21 mouse cellular contexts compared by ENCODE assay signal in the genomic region with DNA sequence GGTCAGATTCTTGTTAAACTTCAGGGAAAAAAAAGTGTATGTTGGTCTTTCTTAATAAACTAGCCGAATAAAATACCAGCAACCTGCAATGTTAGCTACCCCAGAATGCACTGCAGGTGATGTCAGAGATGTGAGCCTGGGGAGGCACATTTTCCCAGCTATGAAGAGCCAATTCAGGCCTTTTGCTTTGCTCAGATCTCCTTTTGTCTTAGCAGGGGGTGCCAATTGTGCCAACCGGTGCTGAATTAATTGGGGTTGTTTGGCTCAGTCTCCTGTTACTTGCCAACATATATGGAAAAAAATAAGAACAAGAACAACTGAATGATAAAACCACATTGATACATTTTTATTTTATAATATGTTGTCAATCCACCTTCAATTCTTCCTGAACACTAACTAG.
DNase-seq lines count a peak whose midpoint lies in the region; ATAC-seq and TF ChIP-seq lines count a peak whose summit lies in the region.
"Had no signal": no experiment of that assay in that cellular context is flagged by ENCODE, and none has a peak within 500 bp of the region (broad histone marks: within the 10 kb centered on the region; RNA-seq: fewer than 3 reads in every experiment).

No protein-coding gene starts in this region.

- H3K4me3 ChIP-seq in forebrain, embryonic 13.5 days, result no peak overlapping the region
- no peak overlapping the region for H3K4me3 ChIP-seq in forebrain, embryonic 12.5 days (replicated peaks)
- no peak overlapping the region for H3K4me3 ChIP-seq in midbrain, postnatal 0 days (ENCODE audit: low read depth, low read length)
- H3K4me3 ChIP-seq in midbrain, embryonic 15.5 days, result no peak overlapping the region
- H3K4me3 ChIP-seq: embryonic facial prominence, embryonic 15.5 days; erythroblast, embryonic 14.5 days; forebrain, embryonic 10.5 days; gastrocnemius, adult 2 months; heart, embryonic 13.5 days; hindbrain, embryonic 12.5 days had no signal

- no peak overlapping the region for H3K9ac ChIP-seq in forebrain, embryonic 13.5 days
- H3K9ac ChIP-seq in forebrain, embryonic 12.5 days, result no peak overlapping the region
- H3K9ac ChIP-seq in midbrain, postnatal 0 days (replicated peaks; ENCODE audit: low read length, poor library complexity, severe bottlenecking), result no peak overlapping the region
- no peak overlapping the region for H3K9ac ChIP-seq in midbrain, embryonic 15.5 days
- H3K9ac ChIP-seq: embryonic facial prominence, embryonic 15.5 days; heart, embryonic 13.5 days; hindbrain, embryonic 12.5 days had no signal

- no peak for TF ChIP-seq CTCF in midbrain, postnatal 0 days (IDR thresholded peaks at IDR 0.05)

- peaks cover 3% of the 10 kb centered on the region; the same call in 1 of the 2 replicates for H3K4me1 ChIP-seq in forebrain, embryonic 13.5 days
- H3K4me1 ChIP-seq in forebrain, embryonic 12.5 days, result no peaks in the 10 kb centered on the region
- H3K4me1 ChIP-seq in midbrain, postnatal 0 days (ENCODE audit: insufficient read depth, low read length), result no peaks in the 10 kb centered on the region
- no peaks in the 10 kb centered on the region for H3K4me1 ChIP-seq in midbrain, embryonic 15.5 days
- H3K4me1 ChIP-seq: embryonic facial prominence, embryonic 15.5 days; heart, embryonic 13.5 days; hindbrain, embryonic 12.5 days had no signal

- no peaks in the 10 kb centered on the region for H3K9me3 ChIP-seq in forebrain, embryonic 13.5 days (replicated peaks)
- H3K9me3 ChIP-seq in forebrain, embryonic 12.5 days, result no peaks in the 10 kb centered on the region
- H3K9me3 ChIP-seq in midbrain, postnatal 0 days (ENCODE audit: low read length), result no peaks in the 10 kb centered on the region
- H3K9me3 ChIP-seq in midbrain, embryonic 15.5 days, result no peaks in the 10 kb centered on the region
- H3K9me3 ChIP-seq: embryonic facial prominence, embryonic 15.5 days; forebrain, embryonic 10.5 days; heart, embryonic 13.5 days; hindbrain, embryonic 12.5 days had no signal

- peak; percentile 61 to 73 for DNase-seq in cerebellum, postnatal 10 days
- DNase-seq in cerebellum, adult 11-12 months, result no peak
- peak; percentile 36 for DNase-seq in midbrain, postnatal 0 days (ENCODE audit: low spot score)
- DNase-seq in right cerebral cortex, postnatal 4 days, result no peak
- DNase-seq: adrenal gland, postnatal 10 days; embryo, embryonic 11 days; gastrocnemius, adult 2 months; gastrocnemius, postnatal 25 days; heart, adult 11 months; heart, postnatal 36 days had no signal

- 0 out of 2 replicates have a peak, but pooled peaks have one; percentile 50 for ATAC-seq in forebrain, embryonic 13.5 days
- no peak for ATAC-seq in forebrain, embryonic 12.5 days (ENCODE audit: low FRiP score)
- ATAC-seq in midbrain, postnatal 0 days (ENCODE audit: low FRiP score), result no peak
- ATAC-seq in midbrain, embryonic 15.5 days (replicated peaks), result no peak
- ATAC-seq: hindbrain, embryonic 16.5 days; inflammation-experienced regulatory T-cells, adult 6 months; intestine, postnatal 0 days had no signal

- H3K27me3 ChIP-seq in forebrain, embryonic 13.5 days, result no peaks in the 10 kb centered on the region
- no peaks in the 10 kb centered on the region for H3K27me3 ChIP-seq in forebrain, embryonic 12.5 days
- H3K27me3 ChIP-seq in midbrain, postnatal 0 days (ENCODE audit: insufficient read depth, low read length), result no peaks in the 10 kb centered on the region
- no peaks in the 10 kb centered on the region for H3K27me3 ChIP-seq in midbrain, embryonic 15.5 days (replicated peaks)
- H3K27me3 ChIP-seq: embryonic facial prominence, embryonic 15.5 days; heart, embryonic 13.5 days; hindbrain, embryonic 12.5 days had no signal

- no peak overlapping the region for H3K27ac ChIP-seq in forebrain, embryonic 13.5 days
- no peak overlapping the region for H3K27ac ChIP-seq in forebrain, embryonic 12.5 days
- no peak overlapping the region for H3K27ac ChIP-seq in midbrain, postnatal 0 days (ENCODE audit: low read depth, low read length)
- no peak overlapping the region for H3K27ac ChIP-seq in midbrain, embryonic 15.5 days
- H3K27ac ChIP-seq: embryonic facial prominence, embryonic 15.5 days; forebrain, embryonic 10.5 days; gastrocnemius, adult 2 months; heart, embryonic 13.5 days; hindbrain, embryonic 12.5 days had no signal

- no peaks in the 10 kb centered on the region for H3K36me3 ChIP-seq in forebrain, embryonic 13.5 days (ENCODE audit: poor library complexity, severe bottlenecking)
- H3K36me3 ChIP-seq in forebrain, embryonic 12.5 days (replicated peaks), result no peaks in the 10 kb centered on the region
- H3K36me3 ChIP-seq in midbrain, postnatal 0 days (ENCODE audit: insufficient read depth, low read length), result no peaks in the 10 kb centered on the region
- no peaks in the 10 kb centered on the region for H3K36me3 ChIP-seq in midbrain, embryonic 15.5 days (replicated peaks)
- H3K36me3 ChIP-seq: embryonic facial prominence, embryonic 15.5 days; forebrain, embryonic 10.5 days; heart, embryonic 13.5 days; hindbrain, embryonic 12.5 days had no signal

- 17% methylated on average over 2 of the region's 2 CpGs for WGBS in forebrain, embryonic 13.5 days
- 40% methylated on average over 2 of the region's 2 CpGs for WGBS in forebrain, embryonic 12.5 days
- WGBS in midbrain, postnatal 0 days, result 43% methylated on average over 2 of the region's 2 CpGs
- 52% methylated on average over 2 of the region's 2 CpGs for WGBS in midbrain, embryonic 15.5 days

- no peak overlapping the region for H3K4me2 ChIP-seq in forebrain, embryonic 13.5 days
- H3K4me2 ChIP-seq in forebrain, embryonic 12.5 days, result no peak overlapping the region
- no peak overlapping the region for H3K4me2 ChIP-seq in midbrain, postnatal 0 days (ENCODE audit: low read depth, low read length, poor library complexity, severe bottlenecking)
- H3K4me2 ChIP-seq in midbrain, embryonic 15.5 days, result no peak overlapping the region
- H3K4me2 ChIP-seq: embryonic facial prominence, embryonic 15.5 days; heart, embryonic 13.5 days; hindbrain, embryonic 12.5 days had no signal

Comparison
In these comparisons a context has a peak if more than half of its experiments do, and no peak if none do; other contexts are left out.
1. DNase-seq: peak in cerebellum, postnatal 10 days (2 of 2) and midbrain, postnatal 0 days (single experiment); none in cerebellum, adult 11-12 months (single experiment) and right cerebral cortex, postnatal 4 days (single experiment).